Mouse (Mus musculus): ENCODE results near the gene Adora1. TPM values are rescaled to one million over a fixed set of nuclear protein-coding genes. Genes with fewer than 3 reads are reported as not detected.

Adora1 gene
- polyA plus RNA-seq, 1 experiment = 28.0 TPM

DNA sequence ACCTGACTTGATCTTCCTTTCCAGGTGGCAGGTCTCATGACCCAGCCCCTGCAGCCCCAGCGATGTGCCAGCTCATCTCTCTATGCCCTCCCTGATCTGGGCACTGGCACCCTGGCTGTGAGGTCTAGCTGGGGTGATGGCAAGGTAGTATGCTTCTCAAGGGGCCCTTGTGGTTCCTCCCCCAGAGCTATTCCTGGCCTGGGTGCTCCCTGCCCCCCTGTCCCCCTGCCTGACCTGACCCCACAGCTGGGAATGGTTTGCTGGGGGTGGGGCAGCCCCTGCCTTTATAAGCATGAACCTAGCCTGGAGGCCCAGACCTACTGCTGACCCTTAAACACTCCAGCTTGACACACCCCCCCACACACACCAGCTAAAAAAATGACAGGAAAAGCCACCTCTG lies 42.1 kb downstream of the Adora1 start, which contains the start of gene Mybph:
Mybph (plus strand) TSS at position 323 of the 400 bp plus-strand sequence.
- Histone ChIP-seq H3K27ac (ENCODE audit: control insufficient read depth, insufficient read depth, low read depth, low read length) (no peak within 1 kb of the TSS), H3K4me3 (ENCODE audit: control insufficient read depth, low read depth, low read length) (no peak within 1 kb of the TSS)

DNA sequence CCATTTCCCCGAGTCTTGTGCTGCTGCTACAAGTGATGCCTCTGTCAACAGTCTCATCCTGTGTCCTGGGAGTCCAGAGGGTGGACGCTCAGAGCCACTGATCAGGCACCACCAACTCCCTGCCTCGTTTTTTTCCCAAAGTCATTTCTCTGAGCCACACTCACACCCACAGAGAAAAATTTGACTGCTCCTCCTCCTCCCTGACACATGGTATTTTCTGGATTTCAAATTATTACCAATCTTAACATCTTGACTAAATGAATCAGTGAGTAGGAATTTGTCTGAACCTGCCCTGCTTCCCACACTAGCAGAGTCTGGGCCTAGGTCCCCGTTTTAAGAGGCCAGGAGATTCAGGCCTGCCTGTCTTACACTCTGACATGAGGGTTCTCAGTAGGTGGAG lies 43.2 kb downstream of the Adora1 start:
- TF ChIP-seq POLR2A (IDR thresholded peaks at IDR 0.05; ENCODE audit: control insufficient read depth, low read depth, low read length) = no peak
- TF ChIP-seq CTCF (IDR thresholded peaks at IDR 0.05; ENCODE audit: control insufficient read depth, insufficient read depth, insufficient replicate concordance, low read depth, low read length) = no peak
- H3K27me3 ChIP-seq (ENCODE audit: control insufficient read depth, insufficient read depth, low read length) = no peaks in the 10 kb centered on the region
- no peak overlapping the region for H3K4me3 ChIP-seq (ENCODE audit: control insufficient read depth, low read depth, low read length)
- no peaks in the 10 kb centered on the region for H3K36me3 ChIP-seq (ENCODE audit: control insufficient read depth, insufficient read depth, low read length)
- no peak overlapping the region for H3K27ac ChIP-seq (ENCODE audit: control insufficient read depth, insufficient read depth, low read depth, low read length)
- no peaks in the 10 kb centered on the region for H3K4me1 ChIP-seq (ENCODE audit: control insufficient read depth, insufficient read depth, low read length)

More for the DNA sequence above, 42.1 kb downstream of the Adora1 start, which contains the start of gene Mybph:
- Histone ChIP-seq H3K27me3 (ENCODE audit: control insufficient read depth, insufficient read depth, low read length) (no peaks in the 10 kb centered on the region), H3K4me1 (ENCODE audit: control insufficient read depth, insufficient read depth, low read length) (no peaks in the 10 kb centered on the region), H3K36me3 (ENCODE audit: control insufficient read depth, insufficient read depth, low read length) (no peaks in the 10 kb centered on the region)
- TF ChIP-seq CTCF (IDR thresholded peaks at IDR 0.05; ENCODE audit: control insufficient read depth, insufficient read depth, insufficient replicate concordance, low read depth, low read length) = no peak
- no peak for TF ChIP-seq POLR2A (IDR thresholded peaks at IDR 0.05; ENCODE audit: control insufficient read depth, low read depth, low read length)

DNA sequence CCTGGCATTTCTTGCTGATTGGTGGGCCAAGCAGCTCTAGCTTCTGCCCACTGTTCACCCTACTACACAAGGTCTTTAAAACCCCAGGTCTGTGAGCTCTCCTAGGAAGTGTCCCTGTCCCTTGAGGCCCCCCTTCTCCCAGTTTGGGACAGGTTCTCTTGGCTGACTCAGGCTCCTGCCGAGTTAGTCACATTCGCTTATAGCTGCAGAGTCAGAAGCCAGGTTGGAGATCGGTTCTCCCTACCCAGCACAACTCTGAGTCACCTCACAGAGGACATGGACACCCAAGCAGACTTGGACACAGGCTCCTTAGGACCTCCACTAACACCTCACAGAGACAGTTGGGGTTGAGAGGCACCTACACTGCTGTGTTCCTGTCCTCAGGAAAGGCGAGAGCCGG lies 44.0 kb downstream of the Adora1 start:
- no peak overlapping the region for H3K27ac ChIP-seq (ENCODE audit: control insufficient read depth, insufficient read depth, low read depth, low read length)
- no peaks in the 10 kb centered on the region for H3K36me3 ChIP-seq (ENCODE audit: control insufficient read depth, insufficient read depth, low read length)
- no peak for TF ChIP-seq CTCF (IDR thresholded peaks at IDR 0.05; ENCODE audit: control insufficient read depth, insufficient read depth, insufficient replicate concordance, low read depth, low read length)
- no peak for TF ChIP-seq POLR2A (IDR thresholded peaks at IDR 0.05; ENCODE audit: control insufficient read depth, low read depth, low read length)
- H3K4me1 ChIP-seq (ENCODE audit: control insufficient read depth, insufficient read depth, low read length) = no peaks in the 10 kb centered on the region
- no peaks in the 10 kb centered on the region for H3K27me3 ChIP-seq (ENCODE audit: control insufficient read depth, insufficient read depth, low read length)
- H3K4me3 ChIP-seq (ENCODE audit: control insufficient read depth, low read depth, low read length) = no peak overlapping the region

DNA sequence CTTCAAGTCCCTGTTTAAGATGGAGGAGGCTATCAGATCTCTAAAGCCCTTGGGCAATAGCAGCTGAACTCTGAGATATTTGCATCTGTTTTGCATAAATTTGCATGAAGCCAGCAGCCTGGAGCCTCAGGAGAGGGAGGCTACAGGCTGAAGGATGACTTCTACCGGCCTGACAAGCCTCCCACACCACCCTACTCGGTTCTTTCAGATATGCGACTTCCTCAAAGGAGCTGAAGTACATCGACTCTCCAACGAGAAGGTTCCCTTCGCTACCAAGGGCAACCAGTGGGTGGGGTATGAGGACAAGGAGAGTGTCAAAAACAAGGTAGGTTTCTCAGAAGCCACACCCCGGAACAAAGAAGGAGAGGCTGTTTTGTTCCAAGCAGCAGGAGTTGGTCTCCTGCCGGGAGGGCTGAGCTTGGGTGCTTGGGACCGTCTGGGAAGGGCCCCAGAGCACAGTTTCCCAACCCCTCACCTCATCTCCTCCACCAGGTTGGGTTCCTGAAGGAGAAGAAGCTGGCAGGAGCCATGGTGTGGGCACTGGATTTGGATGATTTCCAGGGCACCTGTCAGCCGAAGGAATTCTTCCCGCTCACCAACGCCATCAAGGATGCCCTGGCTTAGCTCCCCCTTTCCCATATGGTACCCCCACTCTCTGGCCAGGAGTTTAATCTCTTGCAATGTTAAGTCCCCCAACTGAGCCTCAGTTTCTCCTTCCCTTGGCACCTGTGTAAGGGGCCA lies 46.1 kb downstream of the Adora1 start:
- no peak overlapping the region for H3K27ac ChIP-seq (ENCODE audit: control insufficient read depth, insufficient read depth, low read depth, low read length)
- H3K4me1 ChIP-seq (ENCODE audit: control insufficient read depth, insufficient read depth, low read length) = no peaks in the 10 kb centered on the region

DNA sequence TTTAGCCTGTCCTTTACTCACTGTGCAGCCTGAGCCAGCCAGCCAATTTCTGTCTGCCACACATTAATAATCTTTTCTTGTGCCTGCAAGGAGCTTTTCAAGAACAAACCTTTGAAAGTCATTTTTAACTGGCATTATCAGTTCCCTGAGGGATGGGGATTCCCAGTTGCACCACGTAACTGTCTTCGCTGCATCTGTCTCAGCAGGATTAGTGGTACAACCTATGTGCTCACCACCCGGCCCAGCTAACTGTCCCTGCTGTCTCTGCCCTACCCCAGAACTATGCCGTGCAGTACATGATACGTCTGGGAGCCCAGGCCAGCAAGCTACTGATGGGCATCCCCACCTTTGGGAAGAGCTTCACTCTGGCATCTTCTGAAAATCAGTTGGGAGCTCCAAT lies 47.0 kb downstream of the Adora1 start:
- Histone ChIP-seq H3K4me3 (ENCODE audit: control insufficient read depth, low read depth, low read length) (no peak overlapping the region), H3K36me3 (ENCODE audit: control insufficient read depth, insufficient read depth, low read length) (no peaks in the 10 kb centered on the region), H3K27me3 (ENCODE audit: control insufficient read depth, insufficient read depth, low read length) (no peaks in the 10 kb centered on the region), H3K27ac (ENCODE audit: control insufficient read depth, insufficient read depth, low read depth, low read length) (no peak overlapping the region), H3K4me1 (ENCODE audit: control insufficient read depth, insufficient read depth, low read length) (no peaks in the 10 kb centered on the region)
- TF ChIP-seq CTCF (IDR thresholded peaks at IDR 0.05; ENCODE audit: control insufficient read depth, insufficient read depth, insufficient replicate concordance, low read depth, low read length) (no peak), POLR2A (IDR thresholded peaks at IDR 0.05; ENCODE audit: control insufficient read depth, low read depth, low read length) (no peak)

More for the DNA sequence above, 46.1 kb downstream of the Adora1 start:
- Histone ChIP-seq H3K36me3 (ENCODE audit: control insufficient read depth, insufficient read depth, low read length) (no peaks in the 10 kb centered on the region), H3K27me3 (ENCODE audit: control insufficient read depth, insufficient read depth, low read length) (no peaks in the 10 kb centered on the region), H3K4me3 (ENCODE audit: control insufficient read depth, low read depth, low read length) (no peak overlapping the region)
- TF ChIP-seq CTCF (IDR thresholded peaks at IDR 0.05; ENCODE audit: control insufficient read depth, insufficient read depth, insufficient replicate concordance, low read depth, low read length) (no peak), POLR2A (IDR thresholded peaks at IDR 0.05; ENCODE audit: control insufficient read depth, low read depth, low read length) (no peak)

DNA sequence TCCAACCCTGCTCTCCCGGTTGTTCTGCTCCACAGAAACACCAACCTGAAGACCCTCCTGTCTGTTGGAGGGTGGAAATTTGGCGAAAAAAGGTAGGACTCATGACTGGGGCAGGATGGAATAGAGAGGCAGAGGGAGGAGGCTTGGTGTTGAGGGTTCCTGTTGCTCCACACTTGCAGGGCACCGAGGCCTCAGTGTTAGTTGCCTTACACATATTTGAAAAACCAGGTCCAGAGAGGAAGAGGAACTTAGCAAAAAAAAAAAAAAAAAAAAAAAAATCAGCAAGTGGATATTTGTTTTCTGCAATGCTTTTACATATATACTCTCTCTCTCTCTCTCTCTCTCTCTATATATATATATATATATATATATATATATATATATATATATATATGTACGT lies 51.1 kb downstream of the Adora1 start:
- no peak overlapping the region for H3K4me3 ChIP-seq (ENCODE audit: control insufficient read depth, low read depth, low read length)
- TF ChIP-seq POLR2A (IDR thresholded peaks at IDR 0.05; ENCODE audit: control insufficient read depth, low read depth, low read length) (no peak), CTCF (IDR thresholded peaks at IDR 0.05; ENCODE audit: control insufficient read depth, insufficient read depth, insufficient replicate concordance, low read depth, low read length) (no peak)
- no peaks in the 10 kb centered on the region for H3K27me3 ChIP-seq (ENCODE audit: control insufficient read depth, insufficient read depth, low read length)
- H3K36me3 ChIP-seq (ENCODE audit: control insufficient read depth, insufficient read depth, low read length) = no peaks in the 10 kb centered on the region
- H3K27ac ChIP-seq (ENCODE audit: control insufficient read depth, insufficient read depth, low read depth, low read length) = no peak overlapping the region
- no peaks in the 10 kb centered on the region for H3K4me1 ChIP-seq (ENCODE audit: control insufficient read depth, insufficient read depth, low read length)

DNA sequence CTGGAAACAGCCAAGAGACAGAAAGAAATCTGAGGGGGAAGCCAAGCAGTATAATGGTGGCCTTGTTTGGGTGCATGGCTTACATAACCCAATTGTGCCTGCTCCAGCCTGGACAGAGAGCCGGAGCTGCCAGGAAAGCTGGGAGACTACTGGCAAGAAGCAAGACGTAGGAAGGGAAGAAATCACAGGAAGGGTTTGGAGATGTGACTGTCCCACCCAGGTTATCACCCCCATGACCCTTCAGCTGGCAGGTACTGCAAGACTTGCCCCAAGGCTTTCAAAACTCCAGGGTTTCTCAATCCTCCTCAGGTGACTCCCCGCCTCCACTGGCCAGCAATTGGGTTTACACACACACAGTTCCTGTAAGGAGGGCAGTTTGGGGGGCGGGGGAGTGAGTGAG lies 53.2 kb downstream of the Adora1 start, which contains the start of gene Chil1:
Chil1 (plus strand) TSS at position 152 of the 400 bp plus-strand sequence.
- no peaks in the 10 kb centered on the region for H3K36me3 ChIP-seq (ENCODE audit: control insufficient read depth, insufficient read depth, low read length)
- no peaks in the 10 kb centered on the region; the same call in 1 of the 2 replicates for H3K4me1 ChIP-seq (ENCODE audit: control insufficient read depth, insufficient read depth, low read length)
- no peak within 1 kb of the TSS for H3K27ac ChIP-seq (ENCODE audit: control insufficient read depth, insufficient read depth, low read depth, low read length)
- H3K4me3 ChIP-seq (ENCODE audit: control insufficient read depth, low read depth, low read length) = no peak within 1 kb of the TSS
- TF ChIP-seq CTCF (IDR thresholded peaks at IDR 0.05; ENCODE audit: control insufficient read depth, insufficient read depth, insufficient replicate concordance, low read depth, low read length) = no peak
- no peak for TF ChIP-seq POLR2A (IDR thresholded peaks at IDR 0.05; ENCODE audit: control insufficient read depth, low read depth, low read length)
- H3K27me3 ChIP-seq (ENCODE audit: control insufficient read depth, insufficient read depth, low read length) = no peaks in the 10 kb centered on the region
